15 mouse cellular contexts compared by ENCODE assay signal in genomic region chr12:91696231-91696630, GRCm38 (mm10).
DNase-seq lines count a peak whose midpoint lies in the region; ATAC-seq lines count a peak whose summit lies in the region.
"Had no signal": no experiment of that assay in that cellular context is flagged by ENCODE, and none has a peak within 500 bp of the region (broad histone marks: within the 10 kb centered on the region; RNA-seq: fewer than 3 reads in every experiment).

No protein-coding gene starts in this region.

- H3K9me3 ChIP-seq in forebrain, embryonic 12.5 days = no peaks in the 10 kb centered on the region
- H3K9me3 ChIP-seq in forebrain, embryonic 16.5 days (ENCODE audit: control insufficient read depth, low read length) = 0 out of 2 replicates have a peak, but pooled peaks cover 2% of the 10 kb centered on the region
- no peaks in the 10 kb centered on the region for H3K9me3 ChIP-seq in intestine, embryonic 15.5 days
- H3K9me3 ChIP-seq in liver, embryonic 16.5 days (replicated peaks; ENCODE audit: control insufficient read depth, low read length) = no peaks in the 10 kb centered on the region
- no peaks in the 10 kb centered on the region for H3K9me3 ChIP-seq in hindbrain, embryonic 14.5 days (ENCODE audit: control insufficient read depth, low read length)
- H3K9me3 ChIP-seq: embryonic facial prominence, embryonic 13.5 days; heart, embryonic 10.5 days had no signal

- H3K27me3 ChIP-seq in forebrain, embryonic 12.5 days = no peaks in the 10 kb centered on the region
- no peaks in the 10 kb centered on the region for H3K27me3 ChIP-seq in forebrain, embryonic 16.5 days (replicated peaks; ENCODE audit: control insufficient read depth, insufficient read depth, low read length)
- H3K27me3 ChIP-seq in intestine, embryonic 15.5 days (replicated peaks) = no peaks in the 10 kb centered on the region
- no peaks in the 10 kb centered on the region for H3K27me3 ChIP-seq in liver, embryonic 16.5 days (ENCODE audit: control insufficient read depth, insufficient read depth, low read depth, low read length)
- H3K27me3 ChIP-seq in hindbrain, embryonic 14.5 days (ENCODE audit: control insufficient read depth, insufficient read depth, low read length) = no peaks in the 10 kb centered on the region
- H3K27me3 ChIP-seq: embryonic facial prominence, embryonic 13.5 days had no signal

- 0 out of 2 replicates have a peak, but pooled peaks cover 5% of the 10 kb centered on the region for H3K36me3 ChIP-seq in forebrain, embryonic 12.5 days (replicated peaks)
- H3K36me3 ChIP-seq in forebrain, embryonic 16.5 days (ENCODE audit: control insufficient read depth, insufficient read depth) = no peaks in the 10 kb centered on the region
- H3K36me3 ChIP-seq in intestine, embryonic 15.5 days = no peaks in the 10 kb centered on the region
- no peaks in the 10 kb centered on the region for H3K36me3 ChIP-seq in liver, embryonic 16.5 days (ENCODE audit: control insufficient read depth, insufficient read depth)
- H3K36me3 ChIP-seq in hindbrain, embryonic 14.5 days (replicated peaks; ENCODE audit: control insufficient read depth, insufficient read depth) = no peaks in the 10 kb centered on the region
- H3K36me3 ChIP-seq: embryonic facial prominence, embryonic 13.5 days; heart, embryonic 10.5 days had no signal

- intact Hi-C loops in gastrocnemius, postnatal 14 days (cut with DNase I; ENCODE audit: low total_unique reads) = no loop called here

- no peak overlapping the region for H3K4me2 ChIP-seq in forebrain, embryonic 12.5 days
- H3K4me2 ChIP-seq in forebrain, embryonic 16.5 days (ENCODE audit: low read length) = no peak overlapping the region
- H3K4me2 ChIP-seq in intestine, embryonic 15.5 days (replicated peaks) = no peak overlapping the region
- no peak overlapping the region for H3K4me2 ChIP-seq in liver, embryonic 16.5 days (ENCODE audit: low read depth, low read length)
- no peak overlapping the region for H3K4me2 ChIP-seq in hindbrain, embryonic 14.5 days (replicated peaks)
- H3K4me2 ChIP-seq: embryonic facial prominence, embryonic 13.5 days had no signal

- DNase-seq in kidney, postnatal 25 days = peak; percentile 41 to 78
- DNase-seq in heart, postnatal 4 days = no peak
- DNase-seq in hindbrain, embryonic 14.5 days (ENCODE audit: low spot score) = no peak
- no peak for DNase-seq in gastrocnemius, postnatal 14 days
- DNase-seq: adrenal gland, postnatal 36 days; B cell, adult 2 months had no signal

- H3K9ac ChIP-seq in forebrain, embryonic 12.5 days = no peak overlapping the region
- H3K9ac ChIP-seq in forebrain, embryonic 16.5 days (replicated peaks; ENCODE audit: low read depth, low read length) = no peak overlapping the region
- H3K9ac ChIP-seq in intestine, embryonic 15.5 days = no peak overlapping the region
- no peak overlapping the region for H3K9ac ChIP-seq in liver, embryonic 16.5 days (ENCODE audit: low read depth, low read length)
- H3K9ac ChIP-seq in hindbrain, embryonic 14.5 days = no peak overlapping the region
- H3K9ac ChIP-seq: embryonic facial prominence, embryonic 13.5 days had no signal

- WGBS in forebrain, embryonic 12.5 days = 87% methylated on average over 4 of the region's 4 CpGs
- 96% methylated on average over 4 of the region's 4 CpGs for WGBS in forebrain, embryonic 16.5 days
- WGBS in intestine, embryonic 15.5 days = 69% methylated on average over 4 of the region's 4 CpGs
- 71% methylated on average over 4 of the region's 4 CpGs for WGBS in liver, embryonic 16.5 days (ENCODE audit: insufficient replicate concordance)
- WGBS in hindbrain, embryonic 14.5 days = 88% methylated on average over 4 of the region's 4 CpGs

- 0 out of 2 replicates have a peak, but pooled peaks have one; percentile 17 for ATAC-seq in forebrain, embryonic 12.5 days (ENCODE audit: low FRiP score)
- no peak for ATAC-seq in forebrain, embryonic 16.5 days
- ATAC-seq in intestine, embryonic 15.5 days = peak; percentile 85
- peak; percentile 93 for ATAC-seq in liver, embryonic 16.5 days (ENCODE audit: low read depth)
- ATAC-seq in hindbrain, embryonic 14.5 days (ENCODE audit: low FRiP score) = no peak
- ATAC-seq: forebrain, embryonic 14.5 days; inflammation-experienced regulatory T-cells, adult 6 months; lung, postnatal 0 days had no signal

- H3K4me1 ChIP-seq in forebrain, embryonic 12.5 days = peaks cover 5% of the 10 kb centered on the region
- H3K4me1 ChIP-seq in forebrain, embryonic 16.5 days (replicated peaks; ENCODE audit: control insufficient read depth, insufficient read depth, low read length) = no peaks in the 10 kb centered on the region
- no peaks in the 10 kb centered on the region for H3K4me1 ChIP-seq in intestine, embryonic 15.5 days (replicated peaks)
- H3K4me1 ChIP-seq in liver, embryonic 16.5 days (ENCODE audit: control insufficient read depth, low read depth, low read length) = peaks cover 4% of the 10 kb centered on the region; the same call in 1 of the 2 replicates
- no peaks in the 10 kb centered on the region for H3K4me1 ChIP-seq in hindbrain, embryonic 14.5 days (replicated peaks; ENCODE audit: control insufficient read depth, insufficient read depth, low read length)
- H3K4me1 ChIP-seq: heart, embryonic 10.5 days had no signal

- H3K4me3 ChIP-seq in forebrain, embryonic 12.5 days (replicated peaks) = no peak overlapping the region
- no peak overlapping the region for H3K4me3 ChIP-seq in forebrain, embryonic 16.5 days (replicated peaks; ENCODE audit: low read length)
- no peak overlapping the region for H3K4me3 ChIP-seq in intestine, embryonic 15.5 days (replicated peaks)
- H3K4me3 ChIP-seq in liver, embryonic 16.5 days (ENCODE audit: low read depth, low read length) = no peak overlapping the region
- no peak overlapping the region for H3K4me3 ChIP-seq in hindbrain, embryonic 14.5 days (replicated peaks; ENCODE audit: low read length)
- H3K4me3 ChIP-seq: embryonic facial prominence, embryonic 13.5 days; heart, embryonic 10.5 days had no signal

- H3K27ac ChIP-seq in forebrain, embryonic 12.5 days = no peak overlapping the region
- H3K27ac ChIP-seq in forebrain, embryonic 16.5 days (ENCODE audit: low read length) = no peak overlapping the region
- no peak overlapping the region for H3K27ac ChIP-seq in intestine, embryonic 15.5 days
- H3K27ac ChIP-seq in liver, embryonic 16.5 days (ENCODE audit: low read length) = peak overlapping the region; percentile 34; the same call in 1 of the 2 replicates
- H3K27ac ChIP-seq in hindbrain, embryonic 14.5 days = no peak overlapping the region
- H3K27ac ChIP-seq: embryonic facial prominence, embryonic 13.5 days; heart, embryonic 10.5 days had no signal

Comparison
In these comparisons a context has a peak if more than half of its experiments do, and no peak if none do; other contexts are left out.
1. ATAC-seq: peak in forebrain, embryonic 12.5 days (single experiment), intestine, embryonic 15.5 days (single experiment) and liver, embryonic 16.5 days (single experiment); none in forebrain, embryonic 16.5 days (single experiment) and hindbrain, embryonic 14.5 days (single experiment).
2. DNase-seq: peak in kidney, postnatal 25 days (2 of 2); none in heart, postnatal 4 days (single experiment), hindbrain, embryonic 14.5 days (single experiment) and gastrocnemius, postnatal 14 days (single experiment).